Mouse (Mus musculus) MEL (cell line): ENCODE measurements around the gene Tle3. TPM values are rescaled to one million over a fixed set of nuclear protein-coding genes. Genes with fewer than 3 reads are reported as not detected.

Experiments
- DNase-seq: peaks from one replicate; pipeline ENCODE4 v3.0.0; 2011; ENCODE audit warnings: low read depth, low spot score
- H3K27ac ChIP-seq: 2 replicates; pipeline ENCODE4 v1.5.1; 2012; ENCODE audit warnings: low read depth, mild to moderate bottlenecking, control low read depth, low read length, moderate library complexity; ENCODE audit not compliant: control insufficient read depth
- H3K27me3 ChIP-seq, 2 experiments: fragments of 150-350 bp in 1 of 2; sonication (generic) in 1 of 2; 2 replicates each; pipeline ENCODE4 v1.6.1; 2012; ENCODE audit warnings: low read length in 2 of 2, mild to moderate bottlenecking in 2 of 2, improper control_type of control experiment in 1 of 2, moderate library complexity in 1 of 2; ENCODE audit not compliant: insufficient read depth in 2 of 2, control insufficient read depth in 1 of 2
- H3K36me3 ChIP-seq, 2 experiments: 2 replicates each; pipeline ENCODE4 v1.6.1; 2012 to 2014; ENCODE audit warnings: low read length in 2 of 2, improper control_type of control experiment in 1 of 2, inconsistent platforms in 1 of 2, mild to moderate bottlenecking in 1 of 2; ENCODE audit not compliant: insufficient read depth in 2 of 2, control insufficient read depth in 1 of 2
- H3K4me1 ChIP-seq, 2 experiments: fragments of 150-350 bp in 1 of 2; sonication (generic) in 1 of 2; 2 replicates each; pipeline ENCODE4 v1.6.1; 2012; ENCODE audit warnings: low read length in 2 of 2, improper control_type of control experiment in 1 of 2, mild to moderate bottlenecking in 1 of 2; ENCODE audit not compliant: insufficient read depth in 2 of 2, control insufficient read depth in 1 of 2
- H3K4me3 ChIP-seq, 2 experiments: fragments of 150-350 bp in 1 of 2; sonication (generic) in 1 of 2; 2 replicates each; pipeline ENCODE4 v1.5.1; 2012; ENCODE audit warnings: low read depth in 2 of 2, low read length in 2 of 2, mild to moderate bottlenecking in 2 of 2, moderate library complexity in 2 of 2, control low read depth in 1 of 2, improper control_type of control experiment in 1 of 2; ENCODE audit not compliant: control insufficient read depth in 1 of 2, insufficient read depth in 1 of 2
- H3K79me2 ChIP-seq: 2 replicates; pipeline ENCODE4 v1.6.1; 2012; ENCODE audit warnings: mild to moderate bottlenecking, low read length, moderate library complexity; ENCODE audit not compliant: control insufficient read depth, poor library complexity, insufficient read depth
- H3K9ac ChIP-seq: 2 replicates; pipeline ENCODE4 v1.6.1; 2012; ENCODE audit warnings: low read depth, mild to moderate bottlenecking, control low read depth, low read length, moderate library complexity; ENCODE audit not compliant: control insufficient read depth, poor library complexity, severe bottlenecking
- H3K9me3 ChIP-seq: fragments of 150-350 bp; sonication (generic); replicated peaks from 2 replicates; pipeline ENCODE4 v1.6.1; 2012; ENCODE audit warnings: mild to moderate bottlenecking, low read length, improper control_type of control experiment, moderate library complexity; ENCODE audit not compliant: insufficient read depth
- CHD1 ChIP-seq: IDR thresholded peaks from 2 replicates; pipeline ENCODE4 v1.6.1; 2012; ENCODE audit warnings: low read depth, mild to moderate bottlenecking, inconsistent platforms, low read length, improper control_type of control experiment
- E2F4 ChIP-seq: IDR thresholded peaks from 2 replicates; pipeline ENCODE4 v1.6.1; 2011; ENCODE audit warnings: low read depth, low read length, improper control_type of control experiment, borderline replicate concordance
- EP300 ChIP-seq, 2 experiments: IDR thresholded peaks; 2 replicates each; pipeline ENCODE4 v1.6.1; 2011; ENCODE audit warnings: improper control_type of control experiment in 2 of 2, low read length in 2 of 2, low read depth in 1 of 2, mild to moderate bottlenecking in 1 of 2
- GABPA ChIP-seq: IDR thresholded peaks from 2 replicates; pipeline ENCODE4 v1.6.1; 2012; ENCODE audit warnings: low read depth, mild to moderate bottlenecking, inconsistent platforms, low read length, improper control_type of control experiment, moderate library complexity
- GATA1 ChIP-seq: IDR thresholded peaks from 2 replicates; pipeline ENCODE4 v1.6.1; 2011; ENCODE audit warnings: low read depth, low read length, improper control_type of control experiment
- HCFC1 ChIP-seq: IDR thresholded peaks from 2 replicates; pipeline ENCODE4 v1.6.1; 2012; ENCODE audit warnings: low read depth, mild to moderate bottlenecking, inconsistent platforms, low read length, improper control_type of control experiment, moderate library complexity
- KAT2A ChIP-seq: conservative IDR thresholded peaks from 2 replicates; pipeline ENCODE4 v1.6.1; 2012; ENCODE audit warnings: low read depth, low read length, improper control_type of control experiment, inconsistent platforms
- MAFK ChIP-seq: IDR thresholded peaks from 2 replicates; pipeline ENCODE4 v1.6.1; 2011; ENCODE audit warnings: low read depth, mild to moderate bottlenecking, low read length, improper control_type of control experiment, borderline replicate concordance
- MAX ChIP-seq: IDR thresholded peaks from 2 replicates; pipeline ENCODE4 v1.6.1; 2011; ENCODE audit warnings: low read length, improper control_type of control experiment
- MAZ ChIP-seq: IDR thresholded peaks from 2 replicates; pipeline ENCODE4 v1.6.1; 2012; ENCODE audit warnings: low read depth, mild to moderate bottlenecking, inconsistent platforms, low read length, improper control_type of control experiment
- MXI1 ChIP-seq: IDR thresholded peaks from 2 replicates; pipeline ENCODE4 v1.6.1; 2011; ENCODE audit warnings: mild to moderate bottlenecking, low read depth, low read length, improper control_type of control experiment
- MYB ChIP-seq: IDR thresholded peaks from 2 replicates; pipeline ENCODE4 v1.6.1; 2011; ENCODE audit warnings: mild to moderate bottlenecking, low read depth, low read length, improper control_type of control experiment
- MYC ChIP-seq: IDR thresholded peaks from 2 replicates; pipeline ENCODE4 v1.6.1; 2011; ENCODE audit warnings: low read depth, mild to moderate bottlenecking, low read length, improper control_type of control experiment, moderate library complexity
- RAD21 ChIP-seq: IDR thresholded peaks from 2 replicates; pipeline ENCODE4 v1.6.1; 2011; ENCODE audit warnings: mild to moderate bottlenecking, low read depth, low read length, improper control_type of control experiment
- RCOR1 ChIP-seq: IDR thresholded peaks from 2 replicates; pipeline ENCODE4 v1.6.1; 2012; ENCODE audit warnings: low read depth, mild to moderate bottlenecking, inconsistent platforms, low read length, improper control_type of control experiment
- SIN3A ChIP-seq: IDR thresholded peaks from 2 replicates; pipeline ENCODE4 v1.6.1; 2012; ENCODE audit warnings: low read length, improper control_type of control experiment, inconsistent platforms
- TAL1 ChIP-seq: IDR thresholded peaks from 2 replicates; pipeline ENCODE4 v1.6.1; 2012; ENCODE audit warnings: mild to moderate bottlenecking, inconsistent platforms, low read length, moderate library complexity, mixed read lengths
- TBP ChIP-seq: IDR thresholded peaks from 2 replicates; pipeline ENCODE4 v1.8.0; 2011; ENCODE audit warnings: low read depth, low read length, improper control_type of control experiment
- TCF12 ChIP-seq: IDR thresholded peaks from 2 replicates; pipeline ENCODE4 v1.6.1; 2014; ENCODE audit warnings: low read depth, mild to moderate bottlenecking, inconsistent platforms, low read length, improper control_type of control experiment, moderate library complexity
- UBTF ChIP-seq: IDR thresholded peaks from 2 replicates; pipeline ENCODE4 v1.6.1; 2012; ENCODE audit warnings: low read depth, mild to moderate bottlenecking, inconsistent platforms, low read length, improper control_type of control experiment, moderate library complexity, borderline replicate concordance; ENCODE audit not compliant: insufficient read depth
- USF1 ChIP-seq: IDR thresholded peaks from 2 replicates; pipeline ENCODE4 v1.6.1; 2014; ENCODE audit warnings: low read depth, mild to moderate bottlenecking, inconsistent platforms, low read length, improper control_type of control experiment, moderate library complexity
- USF2 ChIP-seq, 2 experiments: IDR thresholded peaks; 2 replicates each; pipeline ENCODE4 v1.6.1; 2011 to 2012; ENCODE audit warnings: improper control_type of control experiment in 2 of 2, low read length in 2 of 2, borderline replicate concordance in 1 of 2, inconsistent platforms in 1 of 2, low read depth in 1 of 2, mild to moderate bottlenecking in 1 of 2; ENCODE audit not compliant: insufficient read depth in 1 of 2
- ZKSCAN1 ChIP-seq: IDR thresholded peaks from 2 replicates; pipeline ENCODE4 v1.6.1; 2012; ENCODE audit warnings: low read depth, mild to moderate bottlenecking, inconsistent platforms, low read length, improper control_type of control experiment, moderate library complexity
- ZMIZ1 ChIP-seq: IDR thresholded peaks from 2 replicates; pipeline ENCODE4 v1.6.1; 2012; ENCODE audit warnings: low read depth, mild to moderate bottlenecking, inconsistent platforms, low read length, improper control_type of control experiment, moderate library complexity
- polyA plus RNA-seq, 2 experiments: library from polyadenylated mRNA; stranded (reverse) in 1 of 2; unstranded in 1 of 2; fragments of >175 nt in 1 of 2; fragments of >200 nt in 1 of 2; gene quantifications; 2 replicates each; pipeline versions ENCODE4 v1.2.1 to v1.2.4; 2012; ENCODE audit warnings: low replicate concordance in 2 of 2, low read depth in 1 of 2; ENCODE audit not compliant: insufficient read length in 2 of 2, insufficient read depth in 1 of 2, missing spikeins in 1 of 2
- total RNA-seq: library from RNA; depleted of rRNA; stranded (reverse); fragments of 300-350 nt; gene quantifications from 2 replicates; pipeline ENCODE4 v1.2.3, GENCODE M21; 2012

Tle3 gene
- total and polyA plus RNA-seq, 3 experiments = 20.3 to 26.8 TPM; not detected in 1

GRCm38 (mm10) chr9:61348036-61348435 lies 24.1 kb upstream of the Tle3 start:
- no peak for DNase-seq

DNA sequence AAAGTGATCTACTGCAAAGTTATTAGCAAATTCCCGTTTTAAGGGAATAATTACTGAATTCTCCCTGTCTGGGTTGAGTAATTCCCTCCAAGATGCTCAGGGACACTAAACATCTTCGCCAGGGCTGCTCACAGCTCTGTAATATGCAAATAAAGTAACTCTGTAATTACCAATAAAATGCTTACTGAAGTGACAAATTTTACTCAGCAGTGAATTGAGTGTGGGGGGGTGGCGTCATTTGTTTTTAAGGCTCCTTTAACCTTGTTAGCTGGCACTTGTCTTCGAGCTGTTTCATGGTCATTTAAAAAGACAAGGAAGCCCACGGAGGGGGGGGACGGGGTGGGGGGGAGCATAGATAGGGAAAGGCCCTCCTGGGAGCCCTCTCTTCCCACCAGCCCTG lies 23.6 kb upstream of the Tle3 start:
- Histone ChIP-seq H3K27ac (no peak overlapping the region), H3K4me3 (no peak overlapping the region), H3K9ac (no peak overlapping the region), H3K9me3 (no peaks in the 10 kb centered on the region), H3K27me3 (peaks cover 3 to 6% of the 10 kb centered on the region in 2 experiments; a peak in 2 of 4 replicates), H3K79me2 (no peaks in the 10 kb centered on the region), H3K36me3 (no peaks in the 10 kb centered on the region), H3K4me1 (peaks cover 0 to 11% of the 10 kb centered on the region in 2 experiments; a peak in 2 of 4 replicates)
- DNase-seq = no peak
- TF ChIP-seq MXI1 (no peak), MAFK (no peak), RCOR1 (no peak), USF2 (IDR thresholded peaks at IDR 0.05; ENCODE audit: borderline replicate concordance in 1 of 2, insufficient read depth in 1 of 2, low read depth in 1 of 2, low read length in 2 of 2) (no peak), RAD21 (no peak), MAX (no peak), E2F4 (no peak), MYC (no peak), MYB (no peak), CHD1 (no peak), USF1 (no peak), ZMIZ1 (no peak), GABPA (no peak), TAL1 (no peak), TBP (no peak), SIN3A (no peak), GATA1 (no peak)

More at GRCm38 (mm10) chr9:61348036-61348435, 24.1 kb upstream of the Tle3 start:
- H3K79me2 ChIP-seq = no peaks in the 10 kb centered on the region
- H3K4me1 ChIP-seq = peaks cover 0 to 11% of the 10 kb centered on the region in 2 experiments; a peak in 2 of 4 replicates
- H3K36me3 ChIP-seq = no peaks in the 10 kb centered on the region
- no peaks in the 10 kb centered on the region for H3K9me3 ChIP-seq
- no peak for TF ChIP-seq UBTF
- no peak for TF ChIP-seq HCFC1
- no peak for TF ChIP-seq TAL1
- TF ChIP-seq MAFK = no peak
- TF ChIP-seq RAD21 = no peak
- TF ChIP-seq KAT2A = no peak
- no peak for TF ChIP-seq USF1
- TF ChIP-seq SIN3A = no peak
- no peak for TF ChIP-seq EP300 (IDR thresholded peaks at IDR 0.05; ENCODE audit: low read depth in 1 of 2, low read length in 2 of 2)
- TF ChIP-seq MAZ = no peak
- no peak for TF ChIP-seq ZKSCAN1
- TF ChIP-seq MYC = no peak
- TF ChIP-seq TCF12 = no peak
- H3K4me3 ChIP-seq = no peak overlapping the region
- H3K27me3 ChIP-seq = peaks cover 3 to 6% of the 10 kb centered on the region in 2 experiments; a peak in 2 of 4 replicates
- H3K27ac ChIP-seq = no peak overlapping the region
- no peak overlapping the region for H3K9ac ChIP-seq
